Mouse (Mus musculus): ENCODE results near the gene Ipo4.

- no peak for TF ChIP-seq CTCF (IDR thresholded peaks at IDR 0.05; ENCODE audit: control insufficient read depth, insufficient read depth, insufficient replicate concordance, low read depth, low read length)
- no peak for TF ChIP-seq POLR2A (IDR thresholded peaks at IDR 0.05; ENCODE audit: control insufficient read depth, low read depth, low read length)
Measured at GRCm38 (mm10) chr14:55596036-55596690, 39.6 kb downstream of the Ipo4 start.
